In genomic region chr13:24938683-24939082, GRCm38 (mm10) we compare ENCODE assay signal across 8 mouse cellular contexts. TPM values are rescaled to one million over a fixed set of nuclear protein-coding genes. Genes with fewer than 3 reads are reported as not detected.
A peak's percentile ranks its signal among the peaks of the same experiment; 100 is the strongest.
DNase-seq lines count a peak whose midpoint lies in the region; ATAC-seq lines count a peak whose summit lies in the region.

No protein-coding gene starts in this region.

- no peak overlapping the region for H3K27ac ChIP-seq in forebrain, embryonic 14.5 days (ENCODE audit: low read depth, low read length)
- H3K27ac ChIP-seq in forebrain, embryonic 16.5 days (ENCODE audit: low read length), result no peak overlapping the region

- no peak for ATAC-seq in forebrain, embryonic 14.5 days
- no peak for ATAC-seq in forebrain, embryonic 16.5 days
- peak; percentile 53 for ATAC-seq in megakaryocyte-erythroid progenitor cell, adult 5-6 weeks (replicated peaks; ENCODE audit: low FRiP score, low TSS enrichment, poor library complexity, severe bottlenecking)

- no peak overlapping the region for H3K4me3 ChIP-seq in forebrain, embryonic 14.5 days (ENCODE audit: low read depth, low read length)
- H3K4me3 ChIP-seq in forebrain, embryonic 16.5 days (replicated peaks; ENCODE audit: low read length), result no peak overlapping the region

- no peaks in the 10 kb centered on the region for H3K36me3 ChIP-seq in forebrain, embryonic 14.5 days (ENCODE audit: control insufficient read depth, insufficient read depth, low read length)
- no peaks in the 10 kb centered on the region for H3K36me3 ChIP-seq in forebrain, embryonic 16.5 days (ENCODE audit: control insufficient read depth, insufficient read depth)

- 43% methylated on average over 9 of the region's 9 CpGs for WGBS in forebrain, embryonic 14.5 days
- 38% methylated on average over 9 of the region's 9 CpGs for WGBS in forebrain, embryonic 16.5 days

- H3K4me1 ChIP-seq in forebrain, embryonic 14.5 days (ENCODE audit: control insufficient read depth, insufficient read depth, low read length), result peaks cover 7% of the 10 kb centered on the region; the same call in 1 of the 2 replicates
- H3K4me1 ChIP-seq in forebrain, embryonic 16.5 days (replicated peaks; ENCODE audit: control insufficient read depth, insufficient read depth, low read length), result peaks cover 13% of the 10 kb centered on the region

- no peaks in the 10 kb centered on the region for H3K9me3 ChIP-seq in forebrain, embryonic 14.5 days (replicated peaks; ENCODE audit: control insufficient read depth, low read length)
- no peaks in the 10 kb centered on the region for H3K9me3 ChIP-seq in forebrain, embryonic 16.5 days (ENCODE audit: control insufficient read depth, low read length)

- intact Hi-C loops in heart, postnatal 10 days (cut with DNase I), result loop anchor here (1.0 kb wide), 1 partner anchor 50 kb away; no protein-coding TSS in a partner anchor

- no peak overlapping the region for H3K4me2 ChIP-seq in forebrain, embryonic 14.5 days (ENCODE audit: low read length)
- H3K4me2 ChIP-seq in forebrain, embryonic 16.5 days (ENCODE audit: low read length), result no peak overlapping the region

- no peaks in the 10 kb centered on the region for H3K27me3 ChIP-seq in forebrain, embryonic 14.5 days (replicated peaks; ENCODE audit: control insufficient read depth, insufficient read depth, low read length)
- no peaks in the 10 kb centered on the region for H3K27me3 ChIP-seq in forebrain, embryonic 16.5 days (replicated peaks; ENCODE audit: control insufficient read depth, insufficient read depth, low read length)

- peak; percentile 63 for DNase-seq in forebrain, embryonic 14.5 days (ENCODE audit: low spot score)
- DNase-seq in adrenal gland, adult 8-10 months, result peak; percentile 55
- DNase-seq in embryo, embryonic 10.5 days (ENCODE audit: low spot score), result peak; percentile 86
- DNase-seq in heart, postnatal 10 days, result peak; percentile 76 to 86
- DNase-seq in left cerebral cortex, adult 11 months (ENCODE audit: low spot score), result peak; percentile 70
- DNase-seq in spleen, postnatal 36 days (ENCODE audit: low spot score in 2 of 2), result peak; percentile 27 to 37

- H3K9ac ChIP-seq in forebrain, embryonic 14.5 days (ENCODE audit: low read length), result no peak overlapping the region
- no peak overlapping the region for H3K9ac ChIP-seq in forebrain, embryonic 16.5 days (replicated peaks; ENCODE audit: low read depth, low read length)

RNA-seq across cellular contexts. Expression of gene Aldh5a1, which starts 1.2 kb away (rescaled TPM):
- 7.5 and 8.0 TPM in 2 replicates for polyA plus RNA-seq in forebrain, embryonic 14.5 days (2014; fragmentation: Nextera tagmentation; extraction: Ambion mirVana)
- 8.2 and 9.0 TPM in 2 replicates for polyA plus RNA-seq in forebrain, embryonic 16.5 days (2015; fragmentation: Nextera tagmentation; extraction: Ambion mirVana)
- 10 to 100 TPM; 18.9 to 21.9 (median 20.6) TPM for total RNA-seq in adrenal gland, adult 8-10 months (2022)
- 10 to 100 TPM; 16.4 to 18.9 TPM for total RNA-seq in heart, postnatal 10 days (2021)
- 0.24 TPM in 1 of 2 replicates, not detected in the other for total RNA-seq in megakaryocyte-erythroid progenitor cell, adult 5-6 weeks (2014; fragmentation: Nextera tagmentation)
- 0.05 and 0.91 TPM in 2 replicates for total RNA-seq in megakaryocyte-erythroid progenitor cell, adult 5-6 weeks (2017)

RNA-seq across cellular contexts. Expression of gene Gpld1, which starts 4.3 kb away (rescaled TPM):
- 0.67 and 0.99 TPM in 2 replicates for polyA plus RNA-seq in forebrain, embryonic 14.5 days (2014; fragmentation: Nextera tagmentation; extraction: Ambion mirVana)
- 0.81 and 1.4 TPM in 2 replicates for polyA plus RNA-seq in forebrain, embryonic 16.5 days (2015; fragmentation: Nextera tagmentation; extraction: Ambion mirVana)
- 10 to 100 TPM in 1 of 4 experiments, 1 to 10 TPM in 3; 2.8 to 10.0 (median 4.6) TPM for total RNA-seq in adrenal gland, adult 8-10 months (2022)
- total RNA-seq in heart, postnatal 10 days (2021), result 1 to 10 TPM in 1 of 2 experiments, under 1 TPM in 1; 0.93 to 1.4 TPM
- total RNA-seq in megakaryocyte-erythroid progenitor cell, adult 5-6 weeks (2014; fragmentation: Nextera tagmentation), result not detected in 2 replicates
- total RNA-seq in megakaryocyte-erythroid progenitor cell, adult 5-6 weeks (2017), result 0.56 and 0.72 TPM in 2 replicates

Comparison
In these comparisons a context has a peak if more than half of its experiments do, and no peak if none do; other contexts are left out.
1. DNase-seq: peak in every context shown above with its lines; median percentile 86 in embryo, embryonic 10.5 days; 81 in heart, postnatal 10 days; 70 in left cerebral cortex, adult 11 months; 63 in forebrain, embryonic 14.5 days; 55 in adrenal gland, adult 8-10 months; 32 in spleen, postnatal 36 days.
2. RNA of gene Aldh5a1, which starts 1.2 kb away (total RNA-seq): 18.9 to 21.9 TPM in adrenal gland, adult 8-10 months and 16.4 to 18.9 TPM in heart, postnatal 10 days; 0.05 to 0.91 TPM in megakaryocyte-erythroid progenitor cell, adult 5-6 weeks; every median in the first group is over 4 times any median in the second.